Mouse (Mus musculus): ENCODE results near the gene Zdhhc14. TPM values are rescaled to one million over a fixed set of nuclear protein-coding genes. Genes with fewer than 3 reads are reported as not detected.
A peak's percentile ranks its signal among the peaks of the same experiment; 100 is the strongest.
"Not testable (repeated sequence)": the region's sequence is repeated elsewhere in the genome, so short reads cannot be mapped to it uniquely, and the experiment has no call there.

Gene Zdhhc14
- total and polyA plus RNA-seq, 3 experiments: 0.34 to 1.3 (median 0.35) TPM

DNA sequence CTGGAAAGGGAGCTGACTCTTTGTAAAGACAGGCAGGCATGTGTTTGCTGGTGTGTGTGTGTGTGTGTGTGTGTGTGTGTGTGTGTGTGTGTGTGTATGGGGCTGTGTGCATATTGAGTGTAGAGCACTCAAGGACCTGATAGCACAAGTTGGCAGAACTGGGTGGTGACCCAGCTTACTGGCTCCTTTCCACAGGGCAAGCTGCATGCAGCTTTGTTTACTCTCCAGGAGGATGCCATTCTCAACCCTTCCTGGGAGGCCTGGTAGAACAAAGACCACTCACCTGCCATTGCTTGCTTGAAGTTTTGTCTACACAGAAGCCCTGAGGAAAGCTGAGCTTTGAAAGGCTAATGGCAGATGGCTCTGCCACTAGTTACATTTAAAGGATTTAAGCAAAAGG, 130.8 kb downstream of the Zdhhc14 start:
- no peaks in the 10 kb centered on the region for H3K36me3 ChIP-seq (replicated peaks in 1 of 2; ENCODE audit: control insufficient read depth in 1 of 2, insufficient read depth in 1 of 2, low read length in 1 of 2)
- H3K9me3 ChIP-seq (replicated peaks; ENCODE audit: low read length): no peaks in the 10 kb centered on the region
- H3K79me2 ChIP-seq (replicated peaks; ENCODE audit: control insufficient read depth, extremely low read depth, insufficient read depth, poor library complexity, severe bottlenecking): no peaks in the 10 kb centered on the region
- no peak overlapping the region for H3K9ac ChIP-seq (ENCODE audit: insufficient read depth, low read depth)
- H3K4me2 ChIP-seq (ENCODE audit: insufficient read depth, low read depth, poor library complexity, severe bottlenecking): no peak overlapping the region
- TF ChIP-seq TBP (conservative IDR thresholded peaks at IDR 0.05; ENCODE audit: low read depth, low read length) (no peak), RCOR1 (conservative IDR thresholded peaks at IDR 0.05; ENCODE audit: low read depth, low read length) (no peak), ZMIZ1 (IDR thresholded peaks at IDR 0.05; ENCODE audit: low read depth, low read length) (no peak), JUN (IDR thresholded peaks at IDR 0.05; ENCODE audit: insufficient read depth, low read depth, low read length) (no peak), ETS1 (conservative IDR thresholded peaks at IDR 0.05; ENCODE audit: low read depth, low read length) (no peak), MXI1 (IDR thresholded peaks at IDR 0.05; ENCODE audit: low read depth, low read length) (no peak), ZKSCAN1 (IDR thresholded peaks at IDR 0.05; ENCODE audit: borderline replicate concordance, low read depth, low read length) (no peak), E2F4 (IDR thresholded peaks at IDR 0.05; ENCODE audit: insufficient replicate concordance, low read depth, low read length) (no peak), CHD2 (IDR thresholded peaks at IDR 0.05; ENCODE audit: low read length) (no peak), POLR2AphosphoS2 (IDR thresholded peaks at IDR 0.05; ENCODE audit: low read depth, low read length) (no peak), ZNF384 (IDR thresholded peaks at IDR 0.05; ENCODE audit: low read depth, low read length) (no peak), TCF12 (IDR thresholded peaks at IDR 0.05; ENCODE audit: low read depth, low read length) (no peak)
- H3K27ac ChIP-seq (ENCODE audit: insufficient read depth, low read depth): no peak overlapping the region
- no peak for DNase-seq (ENCODE audit: extremely low read depth)
- H3K4me1 ChIP-seq (ENCODE audit: control insufficient read depth in 1 of 2, insufficient read depth in 2 of 2): peaks cover 0 to 23% of the 10 kb centered on the region in 2 experiments; a peak in 1 of 4 replicates
- in situ Hi-C loops (cut with MboI; ENCODE audit: low pct_ligation_motif_present, low pct_unique_long_range_greater_than_20kb, low sequenced_read_pairs): no loop called here
- dilution Hi-C loops (cut with MboI; ENCODE audit: extremely low pct_ligation_motif_present, extremely low pct_unique_long_range_greater_than_20kb, low sequenced_read_pairs): no loop called here
- H3K4me3 ChIP-seq (replicated peaks in 1 of 3; ENCODE audit: low read depth in 2 of 3, low read length in 2 of 3, poor library complexity in 1 of 3): no peak overlapping the region
- no peaks in the 10 kb centered on the region for H3K27me3 ChIP-seq (replicated peaks)

DNA sequence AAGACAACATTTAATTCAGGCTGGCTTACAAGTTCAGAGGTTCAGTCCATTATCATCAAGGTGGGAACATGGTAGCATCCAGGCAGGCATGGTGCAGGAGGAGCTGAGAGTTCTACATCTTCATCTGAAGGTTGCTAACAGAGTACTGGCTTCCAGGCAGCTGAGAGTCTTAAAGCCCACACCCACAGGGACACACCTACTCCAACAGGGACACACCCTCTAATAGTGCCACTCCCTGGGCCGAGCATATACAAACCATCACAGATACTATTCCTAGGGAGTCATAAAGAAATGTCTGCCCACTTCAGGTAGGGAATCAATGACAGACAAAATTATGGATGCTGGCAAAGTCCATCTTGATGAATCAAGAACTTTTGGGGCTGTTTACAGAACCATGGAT, 132.5 kb downstream of the Zdhhc14 start:
- H3K79me2 ChIP-seq (replicated peaks; ENCODE audit: control insufficient read depth, extremely low read depth, insufficient read depth, poor library complexity, severe bottlenecking); H3K4me2 ChIP-seq (ENCODE audit: insufficient read depth, low read depth, poor library complexity, severe bottlenecking); H3K9ac ChIP-seq (ENCODE audit: insufficient read depth, low read depth); in situ Hi-C loops (cut with MboI; ENCODE audit: low pct_ligation_motif_present, low pct_unique_long_range_greater_than_20kb, low sequenced_read_pairs); H3K27ac ChIP-seq (ENCODE audit: insufficient read depth, low read depth); H3K9me3 ChIP-seq (replicated peaks; ENCODE audit: low read length); H3K27me3 ChIP-seq (replicated peaks); dilution Hi-C loops (cut with MboI; ENCODE audit: extremely low pct_ligation_motif_present, extremely low pct_unique_long_range_greater_than_20kb, low sequenced_read_pairs); DNase-seq (ENCODE audit: extremely low read depth); H3K4me3 ChIP-seq (replicated peaks in 1 of 3; ENCODE audit: low read depth in 2 of 3, low read length in 2 of 3, poor library complexity in 1 of 3); H3K36me3 ChIP-seq (replicated peaks in 1 of 2; ENCODE audit: control insufficient read depth in 1 of 2, insufficient read depth in 1 of 2, low read length in 1 of 2): not testable (repeated sequence)
- peaks cover 0 to 23% of the 10 kb centered on the region in 2 experiments; a peak in 1 of 4 replicates for H3K4me1 ChIP-seq (ENCODE audit: control insufficient read depth in 1 of 2, insufficient read depth in 2 of 2)

DNA sequence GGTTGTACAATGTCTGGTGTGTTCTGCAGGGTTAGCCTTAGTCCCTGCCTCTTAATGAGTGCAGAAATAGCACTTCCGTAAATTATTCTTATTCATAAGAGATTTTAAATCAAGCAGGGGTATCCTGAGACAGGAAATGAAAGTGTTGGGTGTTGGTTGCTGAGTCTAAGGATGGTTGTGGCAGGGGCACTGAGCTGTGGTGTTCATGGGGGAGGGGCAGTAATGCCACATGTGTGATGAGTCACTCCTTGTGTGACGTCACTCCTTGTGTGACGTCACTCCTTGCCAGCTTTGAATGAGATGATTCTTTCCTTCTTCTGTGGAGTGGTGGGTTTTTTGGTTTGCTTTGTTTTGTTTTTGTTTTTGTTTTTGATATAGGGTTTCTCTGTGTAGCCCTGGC, 134.0 kb downstream of the Zdhhc14 start:
- no peak overlapping the region for H3K9ac ChIP-seq (ENCODE audit: insufficient read depth, low read depth)
- H3K4me3 ChIP-seq (replicated peaks in 1 of 3; ENCODE audit: low read depth in 2 of 3, low read length in 2 of 3, poor library complexity in 1 of 3): no peak overlapping the region
- no peaks in the 10 kb centered on the region for H3K9me3 ChIP-seq (replicated peaks; ENCODE audit: low read length)
- H3K36me3 ChIP-seq (replicated peaks in 1 of 2; ENCODE audit: control insufficient read depth in 1 of 2, insufficient read depth in 1 of 2, low read length in 1 of 2): no peaks in the 10 kb centered on the region
- H3K79me2 ChIP-seq (replicated peaks; ENCODE audit: control insufficient read depth, extremely low read depth, insufficient read depth, poor library complexity, severe bottlenecking): no peaks in the 10 kb centered on the region
- peak; percentile 46 for DNase-seq (ENCODE audit: extremely low read depth)
- no peak for TF ChIP-seq RAD21 (IDR thresholded peaks at IDR 0.05; ENCODE audit: low read depth, low read length)
- no peak for TF ChIP-seq MYC (IDR thresholded peaks at IDR 0.05; ENCODE audit: low read depth, low read length)
- peak; percentile 41 for TF ChIP-seq ETS1 (conservative IDR thresholded peaks at IDR 0.05; ENCODE audit: low read depth, low read length)
- TF ChIP-seq POLR2AphosphoS2 (IDR thresholded peaks at IDR 0.05; ENCODE audit: low read depth, low read length): no peak
- no peak for TF ChIP-seq BHLHE40 (IDR thresholded peaks at IDR 0.05; ENCODE audit: low read depth, low read length)
- TF ChIP-seq USF2 (conservative IDR thresholded peaks at IDR 0.05; ENCODE audit: low read depth, low read length): no peak
- no peak for TF ChIP-seq CHD2 (IDR thresholded peaks at IDR 0.05; ENCODE audit: low read length)
- TF ChIP-seq TCF12 (IDR thresholded peaks at IDR 0.05; ENCODE audit: low read depth, low read length): no peak
- no peak for TF ChIP-seq PAX5 (IDR thresholded peaks at IDR 0.05; ENCODE audit: low read length)
- peak; percentile 59; the same call in 1 of the 2 replicates for TF ChIP-seq JUND (conservative IDR thresholded peaks at IDR 0.05; ENCODE audit: low read depth, low read length)
- TF ChIP-seq JUN (IDR thresholded peaks at IDR 0.05; ENCODE audit: insufficient read depth, low read depth, low read length): peak; percentile 50; the same call in 1 of the 2 replicates
- dilution Hi-C loops (cut with MboI; ENCODE audit: extremely low pct_ligation_motif_present, extremely low pct_unique_long_range_greater_than_20kb, low sequenced_read_pairs): no loop called here
- no peaks in the 10 kb centered on the region for H3K27me3 ChIP-seq (replicated peaks)
- no peak overlapping the region for H3K4me2 ChIP-seq (ENCODE audit: insufficient read depth, low read depth, poor library complexity, severe bottlenecking)
- H3K27ac ChIP-seq (ENCODE audit: insufficient read depth, low read depth): no peak overlapping the region
- in situ Hi-C loops (cut with MboI; ENCODE audit: low pct_ligation_motif_present, low pct_unique_long_range_greater_than_20kb, low sequenced_read_pairs): no loop called here
- H3K4me1 ChIP-seq (ENCODE audit: control insufficient read depth in 1 of 2, insufficient read depth in 2 of 2): peaks cover 0 to 23% of the 10 kb centered on the region in 2 experiments; a peak in 1 of 4 replicates

Measured in CH12.LX (cell line).